ENCODE assay signal across 21 mouse cellular contexts in genomic region chr9:37814696-37815095, GRCm38 (mm10). TPM values are rescaled to one million over a fixed set of nuclear protein-coding genes. Genes with fewer than 3 reads are reported as not detected.
DNase-seq lines count a peak whose midpoint lies in the region; ATAC-seq and TF ChIP-seq lines count a peak whose summit lies in the region.
"Had no signal": no experiment of that assay in that cellular context is flagged by ENCODE, and none has a peak within 500 bp of the region (broad histone marks: within the 10 kb centered on the region; RNA-seq: fewer than 3 reads in every experiment).

No protein-coding gene starts in this region.

- H3K9me3 ChIP-seq in forebrain, postnatal 0 days (ENCODE audit: low read length), result no peaks in the 10 kb centered on the region
- H3K9me3 ChIP-seq: intestine, embryonic 15.5 days; liver, embryonic 13.5 days had no signal

- H3K9ac ChIP-seq in forebrain, postnatal 0 days, result no peak overlapping the region
- H3K9ac ChIP-seq: intestine, embryonic 15.5 days; liver, embryonic 13.5 days had no signal

- DNase-seq in frontal cortex, adult 2 months (ENCODE audit: extremely low spot score in 1 of 2, low spot score in 1 of 2), result peak; percentile 40 to 70
- DNase-seq in frontal cortex, postnatal 14 days (ENCODE audit: low spot score in 2 of 2), result no peak
- peak; percentile 51 to 59 for DNase-seq in left cerebral cortex, adult 9 months (ENCODE audit: low spot score in 2 of 2)
- DNase-seq in left cerebral cortex, postnatal 4 days, result no peak
- DNase-seq in forebrain, postnatal 0 days, result peak; percentile 77
- DNase-seq in right cerebral cortex, postnatal 14 days, result peak; percentile 8
- DNase-seq in adrenal gland, postnatal 10 days, result no peak
- DNase-seq in ovary, postnatal 10 days (ENCODE audit: low spot score), result no peak
- DNase-seq: adrenal gland, postnatal 36 days; cerebellum, adult 11 months; heart, postnatal 10 days; liver, embryonic 13.5 days; lung, postnatal 10 days had no signal

- no peaks in the 10 kb centered on the region for H3K36me3 ChIP-seq in forebrain, postnatal 0 days (ENCODE audit: insufficient read depth)
- H3K36me3 ChIP-seq: intestine, embryonic 15.5 days; liver, embryonic 13.5 days had no signal

- no peak overlapping the region for H3K4me3 ChIP-seq in forebrain, postnatal 0 days (ENCODE audit: low read depth, low read length)
- H3K4me3 ChIP-seq: intestine, embryonic 15.5 days; liver, embryonic 13.5 days had no signal

- H3K4me1 ChIP-seq in forebrain, postnatal 0 days (ENCODE audit: insufficient read depth), result no peaks in the 10 kb centered on the region
- H3K4me1 ChIP-seq: intestine, embryonic 15.5 days; liver, embryonic 13.5 days had no signal

- intact Hi-C loops in left cerebral cortex, postnatal 4 days (cut with DNase I), result no loop called here

- H3K4me2 ChIP-seq in forebrain, postnatal 0 days (ENCODE audit: low read depth), result no peak overlapping the region
- H3K4me2 ChIP-seq: intestine, embryonic 15.5 days; liver, embryonic 13.5 days had no signal

- H3K27ac ChIP-seq in forebrain, postnatal 0 days (ENCODE audit: low read depth, low read length), result no peak overlapping the region
- H3K27ac ChIP-seq: intestine, embryonic 15.5 days; liver, embryonic 13.5 days had no signal

- ATAC-seq in forebrain, postnatal 0 days, result peak; percentile 97
- ATAC-seq: intestine, embryonic 15.5 days had no signal

- TF ChIP-seq CTCF in forebrain, postnatal 0 days (IDR thresholded peaks at IDR 0.05; ENCODE audit: low read depth), result no peak

- no peaks in the 10 kb centered on the region for H3K27me3 ChIP-seq in forebrain, postnatal 0 days (ENCODE audit: insufficient read depth, low read length)
- H3K27me3 ChIP-seq: intestine, embryonic 15.5 days; liver, embryonic 13.5 days had no signal

- 29% methylated on average over 3 of the region's 3 CpGs for WGBS in forebrain, postnatal 0 days

RNA-seq across cellular contexts. Expression of gene Olfr876, which starts 11.9 kb away (rescaled TPM):
- polyA plus RNA-seq in frontal cortex, adult 2 months (2012; rRNA removed), result not detected in 2 replicates
- total RNA-seq in left cerebral cortex, postnatal 4 days (2021), result not detected
- not detected in 2 replicates for total RNA-seq in forebrain, postnatal 0 days (2014; rRNA removed)
- polyA plus RNA-seq in forebrain, postnatal 0 days (2015; fragmentation: Nextera tagmentation; extraction: Ambion mirVana), result not detected in 2 replicates
- total RNA-seq in adrenal gland, postnatal 10 days (2021), result not detected
- total RNA-seq: adrenal gland, postnatal 36 days; ES-E14; gastrocnemius, adult 8-10 months; heart, adult 8-10 months; heart, postnatal 10 days; left cerebral cortex, postnatal 10 days had no signal
- polyA plus RNA-seq: C2C12; intestine, embryonic 15.5 days; kidney, embryonic 16.5 days; liver, embryonic 13.5 days; neural tube, embryonic 11.5 days had no signal

RNA-seq across cellular contexts. Expression of gene Olfr877, which starts 39.4 kb away (rescaled TPM):
- 0.28 and 0.34 TPM in 2 replicates for polyA plus RNA-seq in frontal cortex, adult 2 months (2012; rRNA removed)
- not detected for total RNA-seq in left cerebral cortex, postnatal 4 days (2021)
- total RNA-seq in forebrain, postnatal 0 days (2014; rRNA removed), result not detected in 2 replicates
- 0.11 TPM in 1 of 2 replicates, not detected in the other for polyA plus RNA-seq in forebrain, postnatal 0 days (2015; fragmentation: Nextera tagmentation; extraction: Ambion mirVana)
- not detected for total RNA-seq in adrenal gland, postnatal 10 days (2021)
- total RNA-seq: ES-E14; gastrocnemius, adult 8-10 months; heart, adult 8-10 months; heart, postnatal 10 days; left cerebral cortex, postnatal 10 days had no signal
- polyA plus RNA-seq: C2C12; intestine, embryonic 15.5 days; kidney, embryonic 16.5 days; liver, embryonic 13.5 days; neural tube, embryonic 11.5 days had no signal

RNA-seq across cellular contexts. Expression of gene Olfr875, which starts 43.0 kb away (rescaled TPM):
- not detected in 2 replicates for polyA plus RNA-seq in frontal cortex, adult 2 months (2012; rRNA removed)
- total RNA-seq in left cerebral cortex, postnatal 4 days (2021), result not detected
- total RNA-seq in forebrain, postnatal 0 days (2014; rRNA removed), result not detected in 2 replicates
- polyA plus RNA-seq in forebrain, postnatal 0 days (2015; fragmentation: Nextera tagmentation; extraction: Ambion mirVana), result 0.16 TPM in 1 of 2 replicates, not detected in the other
- total RNA-seq in adrenal gland, postnatal 10 days (2021), result not detected
- total RNA-seq: adrenal gland, postnatal 36 days; ES-E14; gastrocnemius, adult 8-10 months; heart, adult 8-10 months; heart, postnatal 10 days; left cerebral cortex, postnatal 10 days had no signal
- polyA plus RNA-seq: C2C12; intestine, embryonic 15.5 days; liver, embryonic 13.5 days; neural tube, embryonic 11.5 days had no signal

Comparison
In these comparisons a context has a peak if more than half of its experiments do, and no peak if none do; other contexts are left out.
1. DNase-seq: peak in frontal cortex, adult 2 months (2 of 2), left cerebral cortex, adult 9 months (2 of 2), forebrain, postnatal 0 days (single experiment) and right cerebral cortex, postnatal 14 days (single experiment); none in frontal cortex, postnatal 14 days (0 of 2), left cerebral cortex, postnatal 4 days (single experiment), adrenal gland, postnatal 10 days (single experiment) and ovary, postnatal 10 days (single experiment).